Mouse (Mus musculus) forebrain, embryonic 13.5 days (tissue): Measurements from ENCODE around the gene Naaladl2. TPM values are rescaled to one million over a fixed set of nuclear protein-coding genes. Genes with fewer than 3 reads are reported as not detected.

Experiments
- ATAC-seq: fragments of 200-750 bp; cut with Nextera tagmentation; 2 replicates; pipeline ENCODE4 v1.8.0; 2017
- H3K27ac ChIP-seq: fragments of 300-500 bp; sonication (generic); 2 replicates; pipeline ENCODE4 v1.5.1; 2015; ENCODE audit warnings: inconsistent platforms, mild to moderate bottlenecking, moderate library complexity
- H3K27me3 ChIP-seq: fragments of 300-500 bp; sonication (generic); 2 replicates; pipeline ENCODE4 v1.6.1; 2015; ENCODE audit warnings: mild to moderate bottlenecking, inconsistent platforms
- H3K36me3 ChIP-seq: fragments of 300-500 bp; sonication (generic); 2 replicates; pipeline ENCODE4 v1.6.1; 2015; ENCODE audit warnings: mild to moderate bottlenecking, inconsistent platforms; ENCODE audit not compliant: poor library complexity, severe bottlenecking
- H3K4me1 ChIP-seq: fragments of 300-500 bp; sonication (generic); 2 replicates; pipeline ENCODE4 v1.6.1; 2015; ENCODE audit warnings: inconsistent platforms
- H3K4me2 ChIP-seq: fragments of 300-500 bp; sonication (generic); 2 replicates; pipeline ENCODE4 v1.6.1; 2015; ENCODE audit warnings: inconsistent platforms, mild to moderate bottlenecking, moderate library complexity
- H3K4me3 ChIP-seq: fragments of 300-500 bp; sonication (generic); 2 replicates; pipeline ENCODE4 v1.5.1; 2015; ENCODE audit warnings: mild to moderate bottlenecking, inconsistent platforms
- H3K9ac ChIP-seq: fragments of 300-500 bp; sonication (generic); 2 replicates; pipeline ENCODE4 v1.6.1; 2015; ENCODE audit warnings: mild to moderate bottlenecking, inconsistent platforms
- H3K9me3 ChIP-seq: fragments of 300-500 bp; sonication (generic); replicated peaks from 2 replicates; pipeline ENCODE4 v1.6.1; 2016; ENCODE audit warnings: inconsistent platforms
- WGBS: fragments of 180-500 bp; shearing (Covaris S2); methylation state at CpG from one replicate; pipeline ENCODE4 v1.1.7; 2015; 5-methylcytosine and 5-hydroxymethylcytosine counted together
- polyA plus RNA-seq: library from polyadenylated mRNA; unstranded; fragments of >200 nt; fragmentation: Nextera tagmentation; extraction: Ambion mirVana; gene quantifications from 2 replicates; pipeline ENCODE4 v1.2.1, GENCODE M21; 2015

Gene Naaladl2
- polyA plus RNA-seq, 1 experiment from 2014 or later = 0.31 TPM

DNA sequence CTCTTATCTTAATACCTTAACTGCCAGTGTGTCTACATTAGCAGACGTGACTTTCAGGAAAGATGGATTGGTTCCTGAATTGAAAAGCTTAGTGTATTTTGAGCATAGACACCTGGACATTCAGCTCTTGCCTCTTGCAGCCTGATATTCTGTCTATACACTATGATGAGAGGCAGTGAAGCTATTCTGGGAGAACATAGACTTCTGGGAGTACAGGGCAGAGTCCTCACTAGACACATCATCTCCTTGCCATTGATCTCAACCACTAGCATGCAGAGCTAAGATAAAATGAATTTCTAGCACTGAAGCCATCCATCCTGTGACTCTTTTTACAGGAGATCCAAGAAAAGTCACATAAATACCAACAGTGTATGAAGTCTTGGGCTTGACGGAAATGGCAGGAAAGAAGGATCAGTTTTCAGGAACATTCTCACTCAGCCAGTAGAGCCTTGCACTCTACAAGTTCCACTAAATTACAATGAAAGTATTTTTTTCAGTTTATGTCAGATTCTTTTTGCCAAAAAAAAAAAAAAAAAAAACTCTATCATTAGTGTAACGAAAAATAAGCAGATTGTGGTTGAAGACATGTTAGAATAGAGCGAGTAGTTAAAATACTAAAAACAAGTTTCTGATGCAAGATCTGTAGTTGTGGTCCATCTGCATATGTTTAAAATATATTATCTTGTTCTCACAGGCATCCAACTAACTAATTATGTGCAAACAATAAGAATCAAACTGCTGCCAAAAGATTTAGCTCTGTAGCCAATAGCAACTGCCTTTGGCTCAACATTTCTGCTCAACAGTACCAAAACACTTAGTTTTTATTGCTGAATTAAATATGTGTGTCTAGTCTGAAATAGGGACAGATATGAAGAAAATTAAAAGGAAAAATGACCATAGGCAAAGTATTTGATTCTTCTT, 1171.1 kb downstream of the Naaladl2 start:
- WGBS = 86% methylated on average over 4 of the region's 4 CpGs
- Histone ChIP-seq H3K27me3 (no peaks in the 10 kb centered on the region), H3K4me1 (no peaks in the 10 kb centered on the region), H3K36me3 (no peaks in the 10 kb centered on the region), H3K9ac (no peak overlapping the region), H3K4me3 (no peak overlapping the region), H3K9me3 (no peaks in the 10 kb centered on the region), H3K27ac (no peak overlapping the region), H3K4me2 (no peak overlapping the region)
- ATAC-seq = peak; percentile 43; the same call in 1 of the 2 replicates

DNA sequence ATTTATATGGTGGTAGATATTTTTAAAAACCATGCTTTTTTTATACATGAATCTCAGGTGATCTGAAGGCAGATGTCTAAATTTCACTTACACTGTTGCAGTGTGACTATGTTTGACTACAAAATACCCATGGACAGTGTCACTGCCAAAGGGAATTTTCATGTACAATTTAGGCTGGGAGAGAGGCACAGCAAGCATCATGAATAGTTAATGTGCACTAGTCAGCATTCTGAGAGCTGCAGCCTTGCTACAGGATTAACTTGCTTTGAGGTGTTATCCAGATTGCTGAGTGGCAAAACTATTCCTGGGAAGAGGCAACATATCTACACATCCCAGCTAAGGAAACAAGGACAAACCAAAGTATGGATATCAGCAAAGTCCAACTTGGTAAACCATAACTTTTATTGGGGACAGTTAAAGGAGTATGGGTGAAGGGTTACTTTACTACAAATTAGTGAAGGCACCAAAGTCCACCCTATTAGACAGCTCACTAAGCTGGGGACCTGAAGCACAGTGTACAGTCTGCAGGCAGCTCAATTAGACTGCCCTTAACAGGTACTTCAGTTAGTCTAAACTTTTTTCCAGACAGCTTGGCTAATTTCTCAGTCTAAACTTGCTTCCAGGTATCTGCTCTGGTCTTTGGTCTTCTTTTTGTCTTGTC, 1181.0 kb downstream of the Naaladl2 start:
- no peak for ATAC-seq
- H3K9me3 ChIP-seq = no peaks in the 10 kb centered on the region
- no peak overlapping the region for H3K27ac ChIP-seq
- H3K36me3 ChIP-seq = no peaks in the 10 kb centered on the region
- H3K27me3 ChIP-seq = no peaks in the 10 kb centered on the region
- H3K4me1 ChIP-seq = no peaks in the 10 kb centered on the region
- H3K4me2 ChIP-seq = no peak overlapping the region
- H3K4me3 ChIP-seq = no peak overlapping the region
- no peak overlapping the region for H3K9ac ChIP-seq

DNA sequence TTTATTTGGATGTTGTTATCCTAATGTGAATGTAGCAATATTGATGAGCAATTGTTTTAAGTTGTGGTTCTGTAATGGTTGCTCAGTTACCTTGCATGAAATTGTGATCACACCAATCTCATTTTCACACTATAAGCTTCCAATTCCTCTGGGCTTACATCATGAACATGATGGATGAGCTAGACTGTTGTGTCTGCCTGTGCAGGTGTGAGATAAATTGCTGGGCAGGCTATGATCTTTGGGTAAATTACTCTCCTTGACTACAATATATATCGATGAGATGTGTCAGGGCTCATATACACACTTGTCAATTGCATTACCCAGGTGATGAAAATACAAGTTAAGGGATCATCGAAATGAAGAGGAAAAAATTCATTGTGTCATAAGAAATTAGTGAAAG, 1197.9 kb downstream of the Naaladl2 start:
- Histone ChIP-seq H3K9me3 (no peaks in the 10 kb centered on the region), H3K4me1 (no peaks in the 10 kb centered on the region), H3K27ac (no peak overlapping the region), H3K27me3 (no peaks in the 10 kb centered on the region), H3K4me2 (no peak overlapping the region), H3K9ac (no peak overlapping the region), H3K36me3 (no peaks in the 10 kb centered on the region), H3K4me3 (no peak overlapping the region)
- 84% methylated on average over 2 of the region's 2 CpGs for WGBS
- no peak for ATAC-seq

DNA sequence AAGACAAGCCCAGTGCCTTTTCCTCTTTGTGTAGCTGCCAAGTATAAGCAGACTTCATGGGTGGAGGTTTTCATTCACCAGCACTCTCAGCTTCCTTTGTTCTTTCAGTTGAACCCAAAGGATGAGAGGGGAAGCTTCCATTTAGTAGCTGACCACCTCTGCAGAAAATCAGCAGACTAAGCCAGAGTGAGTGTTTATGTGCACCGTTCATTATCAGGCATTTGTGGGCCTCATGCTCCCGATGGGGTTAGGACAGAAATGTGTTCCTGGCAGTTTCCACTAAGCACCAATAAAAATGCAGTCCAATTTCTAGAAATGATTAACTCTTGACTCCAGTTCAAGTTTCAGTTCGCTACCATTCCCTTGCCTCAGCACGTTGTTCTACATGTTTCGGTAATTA, 1206.8 kb downstream of the Naaladl2 start:
- 32% methylated on average over 5 of the region's 5 CpGs for WGBS
- no peaks in the 10 kb centered on the region for H3K36me3 ChIP-seq
- H3K27me3 ChIP-seq = no peaks in the 10 kb centered on the region
- H3K4me2 ChIP-seq = no peak overlapping the region
- H3K4me3 ChIP-seq = no peak overlapping the region
- H3K27ac ChIP-seq = no peak overlapping the region
- H3K4me1 ChIP-seq = no peaks in the 10 kb centered on the region
- ATAC-seq = peak; percentile 70
- H3K9me3 ChIP-seq = no peaks in the 10 kb centered on the region
- no peak overlapping the region for H3K9ac ChIP-seq

DNA sequence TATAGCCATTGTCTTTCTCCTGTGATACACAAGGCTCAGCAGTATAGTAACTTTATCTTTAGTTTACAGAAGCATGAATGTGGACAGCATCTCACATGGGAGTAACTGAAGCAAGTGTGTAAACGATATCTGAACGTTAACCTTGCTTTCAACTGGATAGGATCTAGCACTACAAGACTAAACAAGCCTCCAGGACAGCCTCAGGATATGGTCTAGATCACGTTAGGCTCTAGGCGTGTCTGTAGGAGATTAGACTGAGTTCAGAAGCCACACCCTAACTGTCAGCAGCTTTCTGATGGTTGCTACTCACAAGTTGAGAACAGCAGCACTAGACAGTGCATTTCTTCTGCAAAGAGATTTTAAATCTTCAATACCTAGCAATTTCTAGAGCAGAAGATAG, 1216.0 kb downstream of the Naaladl2 start:
- Histone ChIP-seq H3K9me3 (no peaks in the 10 kb centered on the region), H3K4me1 (no peaks in the 10 kb centered on the region), H3K9ac (no peak overlapping the region), H3K4me3 (no peak overlapping the region), H3K27ac (no peak overlapping the region), H3K36me3 (no peaks in the 10 kb centered on the region), H3K27me3 (no peaks in the 10 kb centered on the region), H3K4me2 (no peak overlapping the region)
- ATAC-seq = no peak
- 89% methylated on average over 4 of the region's 4 CpGs for WGBS

DNA sequence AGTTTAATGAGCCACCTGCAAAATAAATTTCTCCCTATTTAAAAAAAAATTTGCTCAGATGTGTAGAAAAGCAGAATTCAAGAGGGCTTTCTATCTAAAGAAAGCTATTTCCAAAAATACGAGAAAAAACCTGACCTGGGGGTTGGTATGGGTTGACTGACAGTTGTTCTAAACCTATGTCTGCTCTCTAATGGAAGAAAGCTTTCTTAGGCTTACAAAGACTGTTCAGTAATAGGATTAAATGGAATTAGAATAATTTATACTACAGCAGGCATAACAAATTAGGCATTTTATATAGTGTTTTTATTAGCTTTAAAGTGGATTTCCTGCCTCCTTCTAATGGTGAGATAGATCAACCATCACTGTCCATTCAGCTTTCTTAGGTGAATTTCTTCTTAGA, 1236.4 kb downstream of the Naaladl2 start:
- Histone ChIP-seq H3K4me2 (no peak overlapping the region), H3K27me3 (no peaks in the 10 kb centered on the region), H3K36me3 (no peaks in the 10 kb centered on the region), H3K4me1 (no peaks in the 10 kb centered on the region), H3K9ac (no peak overlapping the region), H3K9me3 (no peaks in the 10 kb centered on the region), H3K27ac (no peak overlapping the region), H3K4me3 (no peak overlapping the region)
- 59% methylated on average over 1 of the region's 1 CpGs for whole genome bisulfite sequencing
- ATAC-seq = no peak

DNA sequence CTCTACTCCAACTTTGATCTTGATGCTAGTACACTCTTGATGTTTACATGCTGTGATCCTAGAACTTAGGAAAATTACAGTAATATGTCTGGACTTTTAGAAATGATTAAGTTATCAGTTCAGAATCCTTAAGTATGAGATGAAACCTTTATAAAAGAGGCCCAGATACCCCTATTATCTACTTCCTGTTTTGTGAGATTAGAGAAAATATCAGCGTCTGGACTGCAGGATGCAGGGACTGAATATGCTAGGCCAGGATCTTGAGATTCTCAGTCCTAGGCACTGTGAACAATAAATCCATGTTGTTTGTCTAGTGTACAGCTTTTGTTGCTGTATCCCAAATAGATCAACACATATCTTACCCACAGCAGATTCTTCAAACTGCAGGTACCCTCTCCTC, 1278.4 kb downstream of the Naaladl2 start:
- 93% methylated on average over 1 of the region's 1 CpGs for WGBS
- Histone ChIP-seq H3K4me3 (no peak overlapping the region), H3K9ac (no peak overlapping the region), H3K4me1 (no peaks in the 10 kb centered on the region), H3K27me3 (no peaks in the 10 kb centered on the region), H3K4me2 (no peak overlapping the region), H3K27ac (no peak overlapping the region), H3K9me3 (no peaks in the 10 kb centered on the region), H3K36me3 (no peaks in the 10 kb centered on the region)
- no peak for ATAC-seq

DNA sequence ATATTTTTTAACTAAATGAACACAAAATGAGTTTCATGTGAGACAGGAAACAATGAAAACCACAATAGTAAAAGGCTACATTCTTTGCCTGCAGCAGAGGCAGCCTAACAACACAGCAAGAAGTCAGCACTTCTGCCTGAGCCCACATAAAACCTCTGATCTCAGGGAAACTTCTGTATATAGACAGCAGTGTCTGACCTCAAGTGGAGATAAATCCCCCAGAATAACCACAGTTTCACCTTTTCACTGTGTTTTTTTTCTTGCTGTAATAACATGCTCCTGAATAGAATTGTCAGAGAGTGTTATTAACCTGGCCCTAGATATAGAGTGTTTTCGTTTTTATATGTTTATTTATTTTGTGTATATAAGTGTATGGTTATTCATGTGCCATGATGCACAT, 1286.8 kb downstream of the Naaladl2 start:
- Histone ChIP-seq H3K4me3 (no peak overlapping the region), H3K9me3 (no peaks in the 10 kb centered on the region), H3K4me2 (no peak overlapping the region), H3K27ac (no peak overlapping the region), H3K4me1 (no peaks in the 10 kb centered on the region), H3K36me3 (no peaks in the 10 kb centered on the region), H3K9ac (no peak overlapping the region), H3K27me3 (no peaks in the 10 kb centered on the region)
- 61% methylated on average over 1 of the region's 1 CpGs for WGBS
- ATAC-seq = no peak

DNA sequence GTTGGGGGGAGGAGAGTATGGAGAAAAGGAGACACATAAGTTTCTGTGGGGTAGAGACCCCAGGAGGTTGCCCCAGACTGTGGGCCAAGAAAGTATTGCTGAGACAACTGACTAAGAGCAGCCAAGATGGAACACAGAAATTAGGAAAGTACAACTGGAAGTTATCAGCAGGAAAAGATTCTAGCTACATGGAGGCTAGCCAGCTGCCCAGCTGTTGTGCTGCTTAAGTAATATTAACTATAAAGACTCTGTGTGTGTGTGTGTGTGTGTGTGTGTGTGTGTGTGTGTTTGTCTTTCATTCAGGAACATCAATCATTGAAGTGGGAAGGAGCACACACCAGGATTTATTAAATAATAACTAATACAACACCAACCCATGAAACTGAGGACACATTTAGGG, 1326.5 kb downstream of the Naaladl2 start:
- no peak overlapping the region for H3K4me3 ChIP-seq
- no peaks in the 10 kb centered on the region for H3K4me1 ChIP-seq
- no peak overlapping the region for H3K27ac ChIP-seq
- no peaks in the 10 kb centered on the region for H3K9me3 ChIP-seq
- H3K4me2 ChIP-seq = no peak overlapping the region
- H3K9ac ChIP-seq = no peak overlapping the region
- no peak for ATAC-seq
- no peaks in the 10 kb centered on the region for H3K27me3 ChIP-seq
- H3K36me3 ChIP-seq = no peaks in the 10 kb centered on the region

DNA sequence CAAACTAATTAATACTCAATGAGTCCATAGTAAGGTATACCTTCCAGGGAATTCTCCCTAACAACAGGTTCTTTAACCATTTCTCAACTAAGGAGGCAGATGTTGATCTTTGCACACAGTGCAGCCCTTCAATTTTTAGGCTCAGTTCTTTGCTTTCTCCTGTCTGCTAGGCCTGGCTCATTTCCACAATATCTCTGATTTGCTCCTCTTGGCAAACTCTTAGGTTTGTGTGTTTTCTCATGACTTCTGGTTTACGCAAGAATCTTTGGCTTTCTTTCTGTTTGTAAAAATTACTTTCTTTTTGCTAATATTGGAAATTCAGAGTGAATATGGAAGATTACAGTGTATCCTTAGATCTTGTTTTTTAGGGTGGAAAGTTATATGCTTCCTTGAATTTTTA, 1385.3 kb downstream of the Naaladl2 start:
- 91% methylated on average over 1 of the region's 1 CpGs for WGBS
- H3K9me3 ChIP-seq = no peaks in the 10 kb centered on the region
- no peaks in the 10 kb centered on the region for H3K27me3 ChIP-seq
- H3K9ac ChIP-seq = no peak overlapping the region
- no peak overlapping the region for H3K4me2 ChIP-seq
- H3K4me3 ChIP-seq = no peak overlapping the region
- no peaks in the 10 kb centered on the region for H3K4me1 ChIP-seq
- no peak for ATAC-seq
- H3K36me3 ChIP-seq = no peaks in the 10 kb centered on the region
- no peak overlapping the region for H3K27ac ChIP-seq
